ENCODE assay signal across 12 mouse cellular contexts in genomic region chr7:19388699-19389413, GRCm38 (mm10). TPM values are rescaled to one million over a fixed set of nuclear protein-coding genes. Genes with fewer than 3 reads are reported as not detected.
A peak's percentile ranks its signal among the peaks of the same experiment; 100 is the strongest.
DNase-seq lines count a peak whose midpoint lies in the region; ATAC-seq lines count a peak whose summit lies in the region.
"Had no signal": no experiment of that assay in that cellular context is flagged by ENCODE, and none has a peak within 500 bp of the region (broad histone marks: within the 10 kb centered on the region; RNA-seq: fewer than 3 reads in every experiment).

No protein-coding gene starts in this region.

- DNase-seq in frontal cortex, postnatal 14 days (ENCODE audit: low spot score in 2 of 2): no peak
- DNase-seq in MN1 (ENCODE audit: low spot score): peak; percentile 47
- no peak for DNase-seq in lung, postnatal 4 days
- no peak for DNase-seq in lung, adult 18-20 months
- no peak for DNase-seq in cerebellum, postnatal 14 days
- DNase-seq: B cell, adult 2 months; embryo, embryonic 11 days had no signal

- 0 out of 2 replicates have a peak, but pooled peaks have one; percentile 39 for ATAC-seq in frontal cortex, adult (ENCODE audit: low TSS enrichment)
- ATAC-seq in forebrain, embryonic 13.5 days: no peak
- peak; percentile 53 for ATAC-seq in midbrain, embryonic 13.5 days

- H3K27ac ChIP-seq in forebrain, embryonic 13.5 days: peak overlapping the region; percentile 57; the same call in 1 of the 2 replicates
- peak overlapping the region; percentile 84 for H3K27ac ChIP-seq in midbrain, embryonic 13.5 days
- H3K27ac ChIP-seq: limb, embryonic 13.5 days had no signal

- H3K4me1 ChIP-seq in forebrain, embryonic 13.5 days: 0 out of 2 replicates have a peak, but pooled peaks cover 3% of the 10 kb centered on the region
- H3K4me1 ChIP-seq in midbrain, embryonic 13.5 days (replicated peaks): peaks cover 24% of the 10 kb centered on the region

- H3K9me3 ChIP-seq in forebrain, embryonic 13.5 days (replicated peaks): no peaks in the 10 kb centered on the region
- H3K9me3 ChIP-seq in midbrain, embryonic 13.5 days: no peaks in the 10 kb centered on the region
- H3K9me3 ChIP-seq: heart, embryonic 12.5 days; limb, embryonic 13.5 days had no signal

- H3K4me2 ChIP-seq in forebrain, embryonic 13.5 days: no peak overlapping the region
- no peak overlapping the region for H3K4me2 ChIP-seq in midbrain, embryonic 13.5 days (replicated peaks)
- H3K4me2 ChIP-seq: heart, embryonic 12.5 days; limb, embryonic 13.5 days had no signal

- H3K27me3 ChIP-seq in forebrain, embryonic 13.5 days: no peaks in the 10 kb centered on the region
- H3K27me3 ChIP-seq in midbrain, embryonic 13.5 days: no peaks in the 10 kb centered on the region
- H3K27me3 ChIP-seq: heart, embryonic 12.5 days; limb, embryonic 13.5 days had no signal

- WGBS in forebrain, embryonic 13.5 days: 76% methylated on average over 8 of the region's 10 CpGs
- WGBS in midbrain, embryonic 13.5 days: 51% methylated on average over 10 of the region's 10 CpGs

- peaks cover 100% of the 10 kb centered on the region for H3K36me3 ChIP-seq in forebrain, embryonic 13.5 days (ENCODE audit: poor library complexity, severe bottlenecking)
- peaks cover 98% of the 10 kb centered on the region for H3K36me3 ChIP-seq in midbrain, embryonic 13.5 days

- H3K9ac ChIP-seq in forebrain, embryonic 13.5 days: no peak overlapping the region
- peak overlapping the region; percentile 50 for H3K9ac ChIP-seq in midbrain, embryonic 13.5 days (replicated peaks)
- H3K9ac ChIP-seq: heart, embryonic 12.5 days; limb, embryonic 13.5 days had no signal

- H3K4me3 ChIP-seq in forebrain, embryonic 13.5 days: no peak overlapping the region
- H3K4me3 ChIP-seq in midbrain, embryonic 13.5 days (replicated peaks): no peak overlapping the region
- H3K4me3 ChIP-seq: heart, embryonic 12.5 days; limb, embryonic 13.5 days had no signal

RNA-seq across cellular contexts. Expression of gene Ercc2, which starts 7.0 kb away (rescaled TPM):
- 20.4 and 24.9 TPM in 2 replicates for polyA plus RNA-seq in forebrain, embryonic 13.5 days (2015; fragmentation: Nextera tagmentation; extraction: Ambion mirVana)
- 27.6 and 28.9 TPM in 2 replicates for polyA plus RNA-seq in midbrain, embryonic 13.5 days (2015; fragmentation: Nextera tagmentation; extraction: Ambion mirVana)

RNA-seq across cellular contexts. Expression of gene Klc3, which starts 15.0 kb away (rescaled TPM):
- 1.5 and 2.6 TPM in 2 replicates for polyA plus RNA-seq in forebrain, embryonic 13.5 days (2015; fragmentation: Nextera tagmentation; extraction: Ambion mirVana)
- 1.1 and 1.2 TPM in 2 replicates for polyA plus RNA-seq in midbrain, embryonic 13.5 days (2015; fragmentation: Nextera tagmentation; extraction: Ambion mirVana)

RNA-seq across cellular contexts. Expression of gene Ckm, which starts 15.7 kb away (rescaled TPM):
- not detected in 2 replicates for polyA plus RNA-seq in forebrain, embryonic 13.5 days (2015; fragmentation: Nextera tagmentation; extraction: Ambion mirVana)
- polyA plus RNA-seq in midbrain, embryonic 13.5 days (2015; fragmentation: Nextera tagmentation; extraction: Ambion mirVana): 0.07 TPM in 1 of 2 replicates, not detected in the other

RNA-seq across cellular contexts. Expression of gene Ppp1r13l, which starts 29.3 kb away (rescaled TPM):
- polyA plus RNA-seq in forebrain, embryonic 13.5 days (2015; fragmentation: Nextera tagmentation; extraction: Ambion mirVana): 3.6 and 4.1 TPM in 2 replicates
- polyA plus RNA-seq in midbrain, embryonic 13.5 days (2015; fragmentation: Nextera tagmentation; extraction: Ambion mirVana): 1.2 and 2.3 TPM in 2 replicates

RNA-seq across cellular contexts. Expression of gene Cd3eap, which starts 29.6 kb away (rescaled TPM):
- 21.4 and 23.2 TPM in 2 replicates for polyA plus RNA-seq in forebrain, embryonic 13.5 days (2015; fragmentation: Nextera tagmentation; extraction: Ambion mirVana)
- 19.6 and 20.4 TPM in 2 replicates for polyA plus RNA-seq in midbrain, embryonic 13.5 days (2015; fragmentation: Nextera tagmentation; extraction: Ambion mirVana)
